Mouse (Mus musculus): Measurements from ENCODE around the gene Kif21b. TPM values are rescaled to one million over a fixed set of nuclear protein-coding genes. Genes with fewer than 3 reads are reported as not detected.

The Kif21b gene
- polyA plus RNA-seq, 1 experiment from 2014 or later = 1.1 TPM

DNA sequence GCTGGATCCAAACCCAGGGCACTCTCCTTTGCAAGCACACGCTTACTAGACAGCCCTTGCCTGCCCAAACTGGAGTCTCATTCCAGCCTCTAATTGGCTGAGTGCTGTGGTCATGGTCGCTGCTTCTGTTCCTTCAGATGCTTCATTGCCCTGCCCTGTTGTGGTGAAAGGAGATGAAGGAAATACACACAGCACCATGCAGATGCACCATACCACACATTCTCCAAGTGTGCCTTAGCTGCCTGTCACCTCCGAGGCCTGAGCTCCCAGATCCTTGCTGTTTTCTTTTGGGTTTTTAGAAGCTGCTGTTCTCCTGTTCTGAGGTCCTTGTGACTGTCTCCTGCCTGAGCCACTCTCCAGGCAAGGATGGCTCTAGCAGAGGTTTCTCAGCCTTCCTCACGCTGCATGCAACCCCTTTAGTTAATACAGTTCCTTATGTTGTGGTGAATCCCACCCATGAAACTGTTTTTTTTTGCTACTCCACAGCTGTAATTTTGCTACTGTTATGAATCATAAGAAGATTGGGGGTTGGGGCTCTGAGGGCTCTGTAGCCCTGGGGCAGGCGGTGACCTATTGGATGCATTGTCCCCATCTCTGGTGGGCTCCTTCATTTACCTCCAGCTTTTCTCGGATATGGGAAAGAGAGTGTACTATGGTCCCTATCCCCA is 4.7 kb downstream of the Kif21b start:
- no peaks in the 10 kb centered on the region for H3K36me3 ChIP-seq (replicated peaks; ENCODE audit: insufficient read depth, low read length)
- peaks cover 16% of the 10 kb centered on the region; the same call in 1 of the 2 replicates for H3K27me3 ChIP-seq (ENCODE audit: insufficient read depth, low read length)
- WGBS (ENCODE audit: insufficient replicate concordance) = 71% methylated on average over 6 of the region's 6 CpGs
- no peak for ATAC-seq
- TF ChIP-seq CTCF (IDR thresholded peaks at IDR 0.05; ENCODE audit: low read depth) = no peak
- no peak for TF ChIP-seq EP300 (IDR thresholded peaks at IDR 0.05; ENCODE audit: low read depth)
- peak overlapping the region; percentile 84 for H3K27ac ChIP-seq (ENCODE audit: low read depth)
- peak overlapping the region; percentile 24 for H3K4me2 ChIP-seq (ENCODE audit: low read depth, low read length)
- H3K9ac ChIP-seq (replicated peaks) = no peak overlapping the region; the same call in 1 of the 2 replicates
- DNase-seq = no peak
- H3K4me3 ChIP-seq (ENCODE audit: low read depth, low read length) = no peak overlapping the region
- H3K4me1 ChIP-seq (ENCODE audit: insufficient read depth) = peaks cover 80% of the 10 kb centered on the region
- no peaks in the 10 kb centered on the region for H3K9me3 ChIP-seq (ENCODE audit: low read length)

DNA sequence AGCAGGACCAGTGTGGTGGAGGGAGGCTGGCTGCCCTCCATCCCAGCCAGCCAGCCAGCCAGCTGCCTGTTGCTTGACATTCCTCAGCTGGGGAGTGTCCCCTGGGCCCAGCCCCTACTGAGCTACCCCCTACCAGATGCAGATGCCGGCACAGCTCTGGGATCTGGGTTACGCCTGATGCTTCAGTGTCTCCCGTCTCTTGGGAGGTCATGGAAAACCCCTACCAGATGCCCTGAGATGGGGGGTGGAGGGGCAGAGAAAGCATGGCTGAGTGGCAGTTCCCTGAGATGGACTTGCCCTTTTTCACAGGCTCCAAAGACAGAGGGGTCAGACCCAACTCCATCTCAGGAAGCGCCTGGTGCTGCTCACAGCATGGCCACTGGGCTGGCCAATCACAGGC is 5.4 kb downstream of the Kif21b start:
- Histone ChIP-seq H3K36me3 (replicated peaks; ENCODE audit: insufficient read depth, low read length) (no peaks in the 10 kb centered on the region), H3K4me1 (ENCODE audit: insufficient read depth) (peaks cover 83% of the 10 kb centered on the region), H3K4me3 (ENCODE audit: low read depth, low read length) (no peak overlapping the region), H3K27ac (ENCODE audit: low read depth) (peak overlapping the region; percentile 84), H3K27me3 (ENCODE audit: insufficient read depth, low read length) (peaks cover 12% of the 10 kb centered on the region; the same call in 1 of the 2 replicates), H3K9me3 (ENCODE audit: low read length) (no peaks in the 10 kb centered on the region), H3K9ac (replicated peaks) (no peak overlapping the region), H3K4me2 (ENCODE audit: low read depth, low read length) (peak overlapping the region; percentile 24)
- ATAC-seq (no peak), DNase-seq (no peak)
- 66% methylated on average over 4 of the region's 4 CpGs for WGBS (ENCODE audit: insufficient replicate concordance)
- TF ChIP-seq EP300 (IDR thresholded peaks at IDR 0.05; ENCODE audit: low read depth) (no peak), CTCF (IDR thresholded peaks at IDR 0.05; ENCODE audit: low read depth) (no peak)

DNA sequence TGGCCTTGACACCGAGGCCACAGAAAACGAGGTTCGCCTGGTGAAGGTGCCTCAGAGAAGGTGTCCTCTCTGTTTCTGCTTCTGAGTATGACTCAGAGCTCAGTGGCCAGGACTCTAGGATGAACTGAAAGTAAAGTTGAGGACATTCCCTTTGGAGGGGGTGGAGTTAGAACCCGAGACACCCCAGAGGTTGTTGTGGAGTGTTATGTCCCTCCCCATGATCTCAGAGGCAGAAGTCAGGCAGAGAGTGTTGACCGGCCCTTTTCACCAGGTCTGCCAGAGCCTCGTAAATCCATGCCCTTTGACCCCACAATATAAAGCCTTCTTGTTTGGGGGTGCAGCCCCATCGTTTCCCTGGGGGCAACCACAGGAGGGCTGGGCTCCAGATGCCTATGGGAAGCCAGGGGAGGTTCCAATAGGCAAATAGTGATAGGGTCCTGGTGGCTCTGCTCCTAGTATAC is 5.9 kb downstream of the Kif21b start:
- peaks cover 7% of the 10 kb centered on the region; the same call in 1 of the 2 replicates for H3K27me3 ChIP-seq (ENCODE audit: insufficient read depth, low read length)
- H3K9ac ChIP-seq (replicated peaks) = 0 out of 2 replicates have a peak overlapping the region, but pooled peaks have one; percentile 6
- H3K4me3 ChIP-seq (ENCODE audit: low read depth, low read length) = no peak overlapping the region
- DNase-seq = no peak
- TF ChIP-seq EP300 (IDR thresholded peaks at IDR 0.05; ENCODE audit: low read depth) = no peak
- TF ChIP-seq CTCF (IDR thresholded peaks at IDR 0.05; ENCODE audit: low read depth) = no peak
- H3K9me3 ChIP-seq (ENCODE audit: low read length) = no peaks in the 10 kb centered on the region
- H3K36me3 ChIP-seq (replicated peaks; ENCODE audit: insufficient read depth, low read length) = no peaks in the 10 kb centered on the region
- H3K27ac ChIP-seq (ENCODE audit: low read depth) = peak overlapping the region; percentile 84
- no peak for ATAC-seq
- 40% methylated on average over 7 of the region's 7 CpGs for WGBS (ENCODE audit: insufficient replicate concordance)
- peaks cover 79% of the 10 kb centered on the region for H3K4me1 ChIP-seq (ENCODE audit: insufficient read depth)
- H3K4me2 ChIP-seq (ENCODE audit: low read depth, low read length) = peak overlapping the region; percentile 24

DNA sequence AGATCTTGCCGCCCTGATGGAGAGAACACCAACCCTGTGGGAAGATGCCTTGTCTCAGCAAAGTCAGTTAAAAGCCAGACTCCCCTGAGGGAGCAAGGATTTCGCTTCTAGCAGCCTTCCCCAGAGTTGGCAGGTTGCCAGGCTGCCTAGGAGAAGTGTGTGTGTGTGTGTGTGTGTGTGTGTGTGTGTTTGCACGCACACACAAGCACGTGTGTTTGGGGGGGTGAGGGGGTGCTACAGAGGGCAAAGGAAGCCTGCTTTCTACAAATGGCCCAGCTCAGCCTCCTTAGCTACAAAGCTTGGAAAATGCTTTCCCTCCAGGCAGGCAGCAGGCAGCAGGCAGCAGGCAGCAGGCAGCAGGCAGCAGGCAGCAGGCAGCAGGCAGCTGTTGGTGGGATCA is 6.4 kb downstream of the Kif21b start:
- DNase-seq (peak; percentile 74), ATAC-seq (no peak)
- H3K36me3 ChIP-seq (replicated peaks; ENCODE audit: insufficient read depth, low read length) = no peaks in the 10 kb centered on the region
- H3K4me1 ChIP-seq (ENCODE audit: insufficient read depth) = peaks cover 75% of the 10 kb centered on the region
- no peak for TF ChIP-seq EP300 (IDR thresholded peaks at IDR 0.05; ENCODE audit: low read depth)
- no peak for TF ChIP-seq CTCF (IDR thresholded peaks at IDR 0.05; ENCODE audit: low read depth)
- H3K4me2 ChIP-seq (ENCODE audit: low read depth, low read length) = peak overlapping the region; percentile 24
- no peak overlapping the region for H3K4me3 ChIP-seq (ENCODE audit: low read depth, low read length)
- 4% methylated on average over 4 of the region's 4 CpGs for WGBS (ENCODE audit: insufficient replicate concordance)
- H3K27me3 ChIP-seq (ENCODE audit: insufficient read depth, low read length) = peaks cover 4% of the 10 kb centered on the region; the same call in 1 of the 2 replicates
- H3K27ac ChIP-seq (ENCODE audit: low read depth) = peak overlapping the region; percentile 63
- H3K9me3 ChIP-seq (ENCODE audit: low read length) = no peaks in the 10 kb centered on the region
- 0 out of 2 replicates have a peak overlapping the region, but pooled peaks have one; percentile 6 for H3K9ac ChIP-seq (replicated peaks)

DNA sequence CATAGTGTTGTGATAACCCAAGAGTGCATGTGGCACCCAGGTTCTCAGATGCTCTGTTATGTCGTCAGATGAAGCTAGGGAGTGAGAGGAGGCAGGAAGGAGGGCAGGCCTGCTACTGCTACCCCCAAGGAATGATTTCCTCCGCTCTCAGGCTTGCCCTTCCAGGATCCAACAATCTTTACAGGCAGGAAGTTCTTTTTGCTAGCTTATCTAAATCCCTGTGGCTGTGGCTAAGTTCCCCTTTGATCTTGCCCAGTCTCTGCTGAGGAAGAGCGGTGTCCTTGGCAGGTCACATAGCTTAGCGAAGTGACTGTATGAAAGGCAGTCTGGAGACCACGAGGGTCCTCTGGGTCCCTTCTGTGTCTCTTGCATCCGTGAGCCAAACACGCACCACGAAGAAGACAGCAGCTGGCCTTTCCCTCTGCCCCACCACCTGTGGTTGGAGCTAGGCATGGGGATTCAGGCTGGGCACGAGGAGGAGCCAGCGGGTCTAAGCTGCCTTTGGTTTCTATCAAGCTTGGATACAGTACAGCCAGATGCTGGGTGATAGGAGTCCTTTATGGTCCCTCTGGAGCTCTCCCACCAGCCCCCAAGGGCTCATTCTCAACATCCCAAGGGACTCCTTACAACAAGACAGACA is 7.1 kb downstream of the Kif21b start:
- H3K27ac ChIP-seq (ENCODE audit: low read depth) = peak overlapping the region; percentile 63
- H3K9ac ChIP-seq (replicated peaks) = no peak overlapping the region
- peaks cover 70% of the 10 kb centered on the region for H3K4me1 ChIP-seq (ENCODE audit: insufficient read depth)
- H3K36me3 ChIP-seq (replicated peaks; ENCODE audit: insufficient read depth, low read length) = no peaks in the 10 kb centered on the region
- no peak for DNase-seq
- H3K27me3 ChIP-seq (ENCODE audit: insufficient read depth, low read length) = no peaks in the 10 kb centered on the region
- 42% methylated on average over 10 of the region's 10 CpGs for WGBS (ENCODE audit: insufficient replicate concordance)
- no peak for ATAC-seq
- peak overlapping the region; percentile 24; the same call in 1 of the 2 replicates for H3K4me2 ChIP-seq (ENCODE audit: low read depth, low read length)
- no peak for TF ChIP-seq EP300 (IDR thresholded peaks at IDR 0.05; ENCODE audit: low read depth)
- TF ChIP-seq CTCF (IDR thresholded peaks at IDR 0.05; ENCODE audit: low read depth) = no peak
- H3K4me3 ChIP-seq (ENCODE audit: low read depth, low read length) = no peak overlapping the region
- no peaks in the 10 kb centered on the region for H3K9me3 ChIP-seq (ENCODE audit: low read length)

DNA sequence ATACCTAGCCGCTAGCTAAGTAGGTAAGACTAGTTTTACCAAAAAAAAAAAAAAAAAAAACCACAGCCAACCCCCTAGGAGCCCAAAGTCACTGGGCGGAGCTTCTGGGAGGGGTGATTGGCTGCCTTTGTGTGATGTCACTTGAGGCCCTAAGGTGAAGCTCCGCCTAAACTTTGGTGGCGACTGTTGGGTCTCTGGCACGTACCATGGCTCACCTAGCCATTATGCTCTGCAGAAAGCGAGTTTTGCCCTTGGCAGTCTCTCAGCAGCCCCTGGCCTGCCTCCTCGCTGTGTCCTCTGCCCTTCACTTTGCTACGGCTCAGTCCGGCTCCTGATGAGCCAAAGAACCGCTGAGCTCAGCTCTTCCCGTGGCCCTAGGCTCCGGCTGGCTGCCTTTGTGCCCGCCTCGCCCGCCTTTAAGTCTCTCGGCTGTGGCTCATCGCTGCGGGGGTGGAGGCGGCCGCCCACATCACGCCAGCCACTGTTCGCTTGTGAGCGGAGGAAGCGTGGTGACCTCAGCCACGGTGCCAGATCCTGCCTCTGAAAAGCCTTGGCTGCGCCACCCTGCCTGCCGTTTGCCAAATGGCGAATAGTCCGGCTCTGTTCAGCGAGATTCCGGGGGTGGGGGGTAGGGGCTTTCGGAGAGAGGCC is 8.9 kb downstream of the Kif21b start:
- Histone ChIP-seq H3K4me3 (ENCODE audit: low read depth, low read length) (peak overlapping the region; percentile 51), H3K4me1 (ENCODE audit: insufficient read depth) (peaks cover 55% of the 10 kb centered on the region), H3K9ac (replicated peaks) (peak overlapping the region; percentile 73), H3K27ac (ENCODE audit: low read depth) (peak overlapping the region; percentile 89), H3K27me3 (ENCODE audit: insufficient read depth, low read length) (no peaks in the 10 kb centered on the region), H3K9me3 (ENCODE audit: low read length) (no peaks in the 10 kb centered on the region), H3K4me2 (ENCODE audit: low read depth, low read length) (peak overlapping the region; percentile 82), H3K36me3 (replicated peaks; ENCODE audit: insufficient read depth, low read length) (no peaks in the 10 kb centered on the region)
- DNase-seq = peak; percentile 86
- TF ChIP-seq CTCF (IDR thresholded peaks at IDR 0.05; ENCODE audit: low read depth) = no peak
- peak; percentile 85 for ATAC-seq
- 2% methylated on average over 32 of the region's 32 CpGs for WGBS (ENCODE audit: insufficient replicate concordance)
